Mouse (Mus musculus) olfactory bulb, adult 2 months (tissue): Measurements from ENCODE around the gene Marcksl1.

Experiments used
- CTCF ChIP-seq: fragments of 200-500 bp; IDR thresholded peaks from 2 replicates; pipeline ENCODE4 v1.5.1; 2012; ENCODE audit warnings: low read depth, mild to moderate bottlenecking, low read length, moderate library complexity; ENCODE audit not compliant: insufficient read depth
- POLR2A ChIP-seq: fragments of 200-500 bp; IDR thresholded peaks from 2 replicates; pipeline ENCODE4 v1.6.1; 2012; ENCODE audit warnings: mild to moderate bottlenecking, low read depth, low read length, moderate library complexity; ENCODE audit not compliant: insufficient read depth

GRCm38 (mm10) chr4:129544106-129544505, 30.7 kb downstream of the Marcksl1 start:
- no peak for TF ChIP-seq POLR2A
- no peak for TF ChIP-seq CTCF
